Mouse (Mus musculus) forebrain, embryonic 12.5 days (tissue): Measurements from ENCODE around the gene Adarb1. TPM values are rescaled to one million over a fixed set of nuclear protein-coding genes. Genes with fewer than 3 reads are reported as not detected.

ENCODE experiments used
- ATAC-seq: fragments of 200-750 bp; cut with Nextera tagmentation; 2 replicates; pipeline ENCODE4 v1.8.0; 2017; ENCODE audit warnings: moderate TSS enrichment; ENCODE audit not compliant: low FRiP score
- H3K27ac ChIP-seq: fragments of 300-500 bp; sonication (generic); 2 replicates; pipeline ENCODE4 v1.5.1; 2016; ENCODE audit warnings: mild to moderate bottlenecking
- H3K27me3 ChIP-seq: fragments of 300-500 bp; sonication (generic); 2 replicates; pipeline ENCODE4 v1.6.1; 2016; ENCODE audit warnings: mild to moderate bottlenecking
- H3K36me3 ChIP-seq: fragments of 300-500 bp; sonication (generic); replicated peaks from 2 replicates; pipeline ENCODE4 v1.6.1; 2016; ENCODE audit warnings: mild to moderate bottlenecking
- H3K4me1 ChIP-seq: fragments of 300-500 bp; sonication (generic); 2 replicates; pipeline ENCODE4 v1.6.1; 2016
- H3K4me2 ChIP-seq: fragments of 300-500 bp; sonication (generic); 2 replicates; pipeline ENCODE4 v1.6.1; 2016; ENCODE audit warnings: mild to moderate bottlenecking, moderate library complexity
- H3K4me3 ChIP-seq: fragments of 300-500 bp; sonication (generic); replicated peaks from 2 replicates; pipeline ENCODE4 v1.5.1; 2016; ENCODE audit warnings: mild to moderate bottlenecking
- H3K9ac ChIP-seq: fragments of 300-500 bp; sonication (generic); 2 replicates; pipeline ENCODE4 v1.6.1; 2016; ENCODE audit warnings: mild to moderate bottlenecking
- H3K9me3 ChIP-seq: fragments of 300-500 bp; sonication (generic); 2 replicates; pipeline ENCODE4 v1.6.1; 2016
- WGBS: fragments of 180-500 bp; shearing (Covaris S2); methylation state at CpG from one replicate; pipeline ENCODE4 v1.1.7; 2016; 5-methylcytosine and 5-hydroxymethylcytosine counted together
- polyA plus RNA-seq: library from polyadenylated mRNA; unstranded; fragments of >200 nt; fragmentation: Nextera tagmentation; extraction: Ambion mirVana; gene quantifications from 2 replicates; pipeline ENCODE4 v1.2.1, GENCODE M21; 2016

Adarb1 gene
- polyA plus RNA-seq, 1 experiment from 2014 or later = 8.3 TPM

GRCm38 (mm10) chr10:77251223-77251783, 166.8 kb downstream of the Adarb1 start:
- ATAC-seq = no peak

GRCm38 (mm10) chr10:77247707-77248106, 170.4 kb downstream of the Adarb1 start:
- H3K27me3 ChIP-seq = 0 out of 2 replicates have a peak, but pooled peaks cover 4% of the 10 kb centered on the region
- no peak for ATAC-seq
- no peak overlapping the region for H3K9ac ChIP-seq
- 85% methylated on average over 7 of the region's 7 CpGs for WGBS
- no peak overlapping the region for H3K27ac ChIP-seq
- H3K4me2 ChIP-seq = no peak overlapping the region
- H3K4me1 ChIP-seq = peaks cover 14% of the 10 kb centered on the region
- no peaks in the 10 kb centered on the region for H3K9me3 ChIP-seq
- no peak overlapping the region for H3K4me3 ChIP-seq
- H3K36me3 ChIP-seq = no peaks in the 10 kb centered on the region

More at GRCm38 (mm10) chr10:77251223-77251783, 166.8 kb downstream of the Adarb1 start:
- H3K9me3 ChIP-seq = no peaks in the 10 kb centered on the region
- peaks cover 20% of the 10 kb centered on the region for H3K4me1 ChIP-seq
- WGBS = 70% methylated on average over 18 of the region's 18 CpGs
- H3K9ac ChIP-seq = no peak overlapping the region
- no peak overlapping the region for H3K4me2 ChIP-seq
- no peak overlapping the region for H3K27ac ChIP-seq
- H3K36me3 ChIP-seq = no peaks in the 10 kb centered on the region
- 0 out of 2 replicates have a peak, but pooled peaks cover 4% of the 10 kb centered on the region for H3K27me3 ChIP-seq
- no peak overlapping the region for H3K4me3 ChIP-seq

- no peaks in the 10 kb centered on the region for H3K9me3 ChIP-seq
- H3K4me3 ChIP-seq = no peak overlapping the region
- 86% methylated on average over 5 of the region's 5 CpGs for WGBS
Measured at GRCm38 (mm10) chr10:77247048-77247447, 171.0 kb downstream of the Adarb1 start.

GRCm38 (mm10) chr10:77244777-77245176, 173.3 kb downstream of the Adarb1 start:
- H3K4me2 ChIP-seq = no peak overlapping the region
- H3K27me3 ChIP-seq = no peaks in the 10 kb centered on the region
- no peaks in the 10 kb centered on the region for H3K4me1 ChIP-seq
- no peaks in the 10 kb centered on the region for H3K36me3 ChIP-seq
- ATAC-seq = no peak
- H3K9me3 ChIP-seq = no peaks in the 10 kb centered on the region
- H3K9ac ChIP-seq = no peak overlapping the region
- no peak overlapping the region for H3K27ac ChIP-seq
- H3K4me3 ChIP-seq = no peak overlapping the region
- WGBS = 92% methylated on average over 6 of the region's 6 CpGs

More at GRCm38 (mm10) chr10:77247048-77247447, 171.0 kb downstream of the Adarb1 start:
- no peaks in the 10 kb centered on the region for H3K36me3 ChIP-seq
- no peak for ATAC-seq
- peaks cover 7% of the 10 kb centered on the region for H3K4me1 ChIP-seq
- no peak overlapping the region for H3K4me2 ChIP-seq
- H3K9ac ChIP-seq = no peak overlapping the region
- 0 out of 2 replicates have a peak, but pooled peaks cover under 1% of the 10 kb centered on the region for H3K27me3 ChIP-seq
- H3K27ac ChIP-seq = no peak overlapping the region

- WGBS = 80% methylated on average over 11 of the region's 11 CpGs
- ATAC-seq = no peak
Measured at GRCm38 (mm10) chr10:77243572-77244161, 174.4 kb downstream of the Adarb1 start.

GRCm38 (mm10) chr10:77242871-77243270, 175.2 kb downstream of the Adarb1 start:
- no peak for ATAC-seq
- H3K27me3 ChIP-seq = no peaks in the 10 kb centered on the region
- no peaks in the 10 kb centered on the region for H3K4me1 ChIP-seq
- no peaks in the 10 kb centered on the region for H3K36me3 ChIP-seq
- H3K27ac ChIP-seq = no peak overlapping the region
- 92% methylated on average over 14 of the region's 14 CpGs for WGBS
- H3K9me3 ChIP-seq = no peaks in the 10 kb centered on the region
- no peak overlapping the region for H3K9ac ChIP-seq
- no peak overlapping the region for H3K4me3 ChIP-seq
- H3K4me2 ChIP-seq = no peak overlapping the region

More at GRCm38 (mm10) chr10:77243572-77244161, 174.4 kb downstream of the Adarb1 start:
- no peak overlapping the region for H3K9ac ChIP-seq
- H3K27ac ChIP-seq = no peak overlapping the region
- H3K4me1 ChIP-seq = no peaks in the 10 kb centered on the region
- H3K9me3 ChIP-seq = no peaks in the 10 kb centered on the region
- H3K4me2 ChIP-seq = no peak overlapping the region
- H3K4me3 ChIP-seq = no peak overlapping the region
- H3K27me3 ChIP-seq = no peaks in the 10 kb centered on the region
- no peaks in the 10 kb centered on the region for H3K36me3 ChIP-seq

- Histone ChIP-seq H3K27me3 (no peaks in the 10 kb centered on the region), H3K9me3 (no peaks in the 10 kb centered on the region), H3K27ac (no peak overlapping the region), H3K4me1 (no peaks in the 10 kb centered on the region), H3K4me3 (no peak overlapping the region), H3K4me2 (no peak overlapping the region), H3K36me3 (no peaks in the 10 kb centered on the region), H3K9ac (no peak overlapping the region)
- WGBS = 84% methylated on average over 3 of the region's 3 CpGs
- no peak for ATAC-seq
Measured at GRCm38 (mm10) chr10:77242396-77242795, 175.7 kb downstream of the Adarb1 start.

- Histone ChIP-seq H3K4me2 (no peak overlapping the region), H3K27ac (no peak overlapping the region), H3K27me3 (no peaks in the 10 kb centered on the region), H3K9me3 (0 out of 2 replicates have a peak, but pooled peaks cover 2% of the 10 kb centered on the region), H3K9ac (no peak overlapping the region), H3K36me3 (no peaks in the 10 kb centered on the region), H3K4me1 (no peaks in the 10 kb centered on the region), H3K4me3 (no peak overlapping the region)
- 90% methylated on average over 8 of the region's 8 CpGs for WGBS
- no peak for ATAC-seq
Measured at GRCm38 (mm10) chr10:77240764-77241163, 177.3 kb downstream of the Adarb1 start.

Other genes starting within 250 kb of the Adarb1 start
- gene Pofut2, start 159.1 kb downstream of the Adarb1 start, polyA plus RNA-seq = 65.8 and 66.4 TPM in 2 replicates
- 39.4 and 44.1 TPM in 2 replicates for gene Fam207a, start 97.5 kb upstream of the Adarb1 start, polyA plus RNA-seq
- 0.64 and 0.74 TPM in 2 replicates for gene Itgb2, start 112.0 kb upstream of the Adarb1 start, polyA plus RNA-seq
- gene Pttg1ip, start 163.4 kb upstream of the Adarb1 start, polyA plus RNA-seq = 61.9 and 64.6 TPM in 2 replicates
- gene Sumo3, start 187.8 kb upstream of the Adarb1 start, polyA plus RNA-seq = 322 and 326 TPM in 2 replicates
- 15.7 and 23.4 TPM in 2 replicates for gene Gm49325, start 187.9 kb upstream of the Adarb1 start, polyA plus RNA-seq
- 87.0 and 92.7 TPM in 2 replicates for gene Ube2g2, start 204.0 kb upstream of the Adarb1 start, polyA plus RNA-seq